Mouse (Mus musculus): ENCODE results near the gene Hpcal4.

The Hpcal4 gene

DNA sequence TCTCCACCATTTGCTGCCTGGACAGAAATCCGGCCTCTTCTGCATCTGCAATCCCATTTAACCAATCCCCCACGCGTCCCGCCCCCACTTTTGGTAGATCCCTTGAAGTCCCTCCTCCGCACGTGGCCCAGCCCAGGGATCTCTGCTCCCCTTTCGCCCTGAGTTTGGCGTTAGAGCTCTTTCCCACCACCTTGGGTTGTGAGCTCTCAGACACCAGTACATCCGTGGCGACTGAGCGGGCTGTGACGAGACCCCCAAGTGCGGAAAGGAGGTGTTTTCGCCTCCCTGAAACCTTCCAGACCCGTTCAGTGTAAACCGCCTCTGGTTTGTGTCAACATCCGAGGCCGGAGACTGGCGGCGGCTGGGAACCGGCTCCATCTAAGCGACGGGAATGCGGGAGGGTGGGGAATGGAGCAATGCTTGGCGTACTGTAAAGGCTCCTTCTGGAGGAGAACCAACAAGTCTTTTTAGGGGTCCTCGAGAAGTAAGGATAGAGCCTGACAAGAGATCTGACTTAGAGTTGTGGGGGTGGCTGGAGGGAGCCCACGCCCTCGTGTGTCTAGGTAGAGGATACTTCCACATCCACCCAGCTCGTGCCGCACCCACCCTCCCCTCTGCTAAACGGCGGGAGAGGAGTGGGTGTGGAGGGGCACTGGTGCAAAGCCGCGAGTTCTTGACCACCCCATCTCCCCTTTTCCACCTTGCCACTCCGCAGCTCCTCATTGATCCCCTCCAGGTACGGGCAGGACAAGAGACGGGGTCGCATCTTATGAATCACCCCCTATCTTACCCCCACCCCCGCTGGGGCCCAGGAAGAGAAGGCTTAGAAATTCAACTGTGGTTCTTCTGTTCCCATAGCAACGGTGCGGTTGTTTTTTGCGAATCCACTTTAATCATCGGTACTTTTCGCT, at the start of gene Hpcal4:
TSS of gene Hpcal4 (plus strand) at position 900 of the 911 bp plus-strand sequence.
- TF ChIP-seq POU5F1 (IDR thresholded peaks at IDR 0.05; ENCODE audit: borderline replicate concordance, low read length) (no peak), CTCF (conservative IDR thresholded peaks at IDR 0.05; ENCODE audit: low read length) (no peak), NANOG (IDR thresholded peaks at IDR 0.05; ENCODE audit: borderline replicate concordance, low read length) (no peak)

DNA sequence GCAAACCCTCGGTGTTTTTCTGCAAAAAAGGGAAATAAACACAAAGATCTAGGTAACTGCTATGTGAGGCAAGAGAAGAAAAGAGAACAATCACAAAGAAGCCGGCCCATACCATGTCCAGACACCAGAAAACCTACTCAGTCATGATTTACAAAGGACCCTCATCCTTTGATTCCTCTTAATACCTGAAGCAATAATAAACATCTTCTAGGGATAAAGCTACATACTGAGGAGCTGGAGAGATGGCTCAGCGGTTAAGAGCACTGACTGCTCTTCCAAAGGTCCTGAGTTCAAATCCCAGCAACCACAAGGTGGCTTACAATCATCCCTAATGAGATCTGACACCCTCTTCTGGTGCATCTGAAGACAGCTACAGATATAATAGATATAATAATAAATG, 45.5 kb upstream of the Hpcal4 start:
- H3K27me3 ChIP-seq (ENCODE audit: insufficient read depth, low read length): no peaks in the 10 kb centered on the region
- no peak overlapping the region for H3K4me3 ChIP-seq (replicated peaks; ENCODE audit: low read length)
- TF ChIP-seq POU5F1 (IDR thresholded peaks at IDR 0.05; ENCODE audit: borderline replicate concordance, low read length) (no peak), CTCF (conservative IDR thresholded peaks at IDR 0.05; ENCODE audit: low read length) (no peak), NANOG (IDR thresholded peaks at IDR 0.05; ENCODE audit: borderline replicate concordance, low read length) (no peak)
- peaks cover 60% of the 10 kb centered on the region for H3K36me3 ChIP-seq (ENCODE audit: insufficient read depth, low read length)
- H3K4me1 ChIP-seq (replicated peaks; ENCODE audit: low read depth, low read length): peaks cover 29% of the 10 kb centered on the region
- no peaks in the 10 kb centered on the region for H3K9me3 ChIP-seq (ENCODE audit: low read length)

More for the DNA sequence above, at the start of gene Hpcal4:
- Histone ChIP-seq H3K36me3 (ENCODE audit: insufficient read depth, low read length) (no peaks in the 10 kb centered on the region), H3K4me3 (replicated peaks; ENCODE audit: low read length) (peak within 1 kb of the TSS; percentile 79), H3K9me3 (ENCODE audit: low read length) (no peaks in the 10 kb centered on the region), H3K4me1 (replicated peaks; ENCODE audit: low read depth, low read length) (peaks cover 20% of the 10 kb centered on the region), H3K27me3 (ENCODE audit: insufficient read depth, low read length) (peaks cover 97% of the 10 kb centered on the region)

DNA sequence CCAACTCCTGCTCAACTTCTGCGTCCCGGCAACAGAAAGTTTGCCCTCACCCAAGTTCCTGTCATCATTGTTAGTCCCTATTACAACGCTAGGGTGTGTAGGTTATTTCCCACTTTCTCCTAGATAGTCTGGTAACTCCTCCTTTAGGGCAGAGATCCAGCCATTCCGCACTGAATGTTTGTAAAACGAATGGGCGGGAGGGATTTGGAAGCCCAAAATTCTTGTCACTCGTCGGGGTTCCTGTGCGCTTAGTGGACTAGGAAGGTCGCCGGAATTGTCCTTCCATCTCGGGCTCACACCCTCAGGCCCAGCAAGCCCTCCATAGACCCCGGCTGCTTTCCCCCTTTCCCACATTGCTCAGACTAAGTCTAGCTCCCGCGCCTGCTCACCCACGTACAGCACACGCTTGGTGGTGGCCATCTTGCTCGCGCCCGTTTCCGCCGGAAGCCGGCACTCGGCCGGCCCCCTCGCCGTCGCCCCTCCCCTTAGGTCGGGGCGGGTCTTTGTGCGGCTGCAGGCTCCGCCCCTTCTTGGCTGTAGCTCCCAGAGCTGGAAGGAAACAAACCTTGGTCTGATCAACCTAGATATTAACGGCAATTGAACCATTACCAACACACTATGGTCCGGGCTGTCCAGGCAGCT, 43.4 kb upstream of the Hpcal4 start, which contains the start of gene Ppie:
TSS of gene Ppie (minus strand) at position 439 of the 642 bp plus-strand sequence.
- no peaks in the 10 kb centered on the region for H3K9me3 ChIP-seq (ENCODE audit: low read length)
- peaks cover 29% of the 10 kb centered on the region for H3K4me1 ChIP-seq (replicated peaks; ENCODE audit: low read depth, low read length)
- H3K36me3 ChIP-seq (ENCODE audit: insufficient read depth, low read length): peaks cover 41% of the 10 kb centered on the region
- H3K27me3 ChIP-seq (ENCODE audit: insufficient read depth, low read length): no peaks in the 10 kb centered on the region; the same call in 1 of the 2 replicates
- peak within 1 kb of the TSS; percentile 92 for H3K4me3 ChIP-seq (replicated peaks; ENCODE audit: low read length)
- no peak for TF ChIP-seq POU5F1 (IDR thresholded peaks at IDR 0.05; ENCODE audit: borderline replicate concordance, low read length)
- no peak for TF ChIP-seq NANOG (IDR thresholded peaks at IDR 0.05; ENCODE audit: borderline replicate concordance, low read length)
- TF ChIP-seq CTCF (conservative IDR thresholded peaks at IDR 0.05; ENCODE audit: low read length): no peak

DNA sequence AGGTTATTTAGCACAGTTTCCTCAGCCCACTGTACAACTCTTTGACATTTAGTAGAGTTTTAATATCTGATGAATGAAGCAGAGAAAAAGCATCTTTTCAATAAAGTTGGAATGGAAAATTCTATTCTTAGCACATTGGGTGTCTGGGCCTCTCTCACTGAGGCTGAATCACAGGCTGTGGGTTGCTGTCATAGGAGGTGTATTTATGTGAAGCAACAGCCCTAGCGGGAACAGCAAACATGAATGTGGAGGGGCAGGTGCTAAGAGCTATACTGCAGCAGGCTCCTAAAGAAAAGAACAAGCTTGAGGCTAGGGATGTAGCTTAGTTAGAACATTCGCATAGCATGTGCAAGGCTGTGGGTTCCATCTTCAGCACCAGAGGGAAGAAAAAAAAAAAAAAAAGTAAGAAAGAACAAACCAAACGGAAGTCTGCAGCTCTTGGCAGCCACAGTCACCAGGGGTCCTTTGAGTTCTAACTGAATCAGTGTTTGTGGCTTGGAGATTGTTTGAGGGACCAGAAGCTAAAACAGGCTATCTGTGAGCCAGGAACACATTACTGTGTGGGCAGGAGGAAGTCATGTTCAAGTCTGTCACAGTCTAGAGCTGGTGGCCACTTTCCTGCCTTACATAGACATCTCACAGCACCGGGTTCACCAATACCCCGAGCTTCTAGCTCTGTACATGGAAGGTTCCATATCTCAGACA, 35.4 kb upstream of the Hpcal4 start:
- Histone ChIP-seq H3K9me3 (ENCODE audit: low read length) (no peaks in the 10 kb centered on the region), H3K4me1 (replicated peaks; ENCODE audit: low read depth, low read length) (no peaks in the 10 kb centered on the region), H3K36me3 (ENCODE audit: insufficient read depth, low read length) (no peaks in the 10 kb centered on the region), H3K4me3 (replicated peaks; ENCODE audit: low read length) (no peak overlapping the region), H3K27me3 (ENCODE audit: insufficient read depth, low read length) (peaks cover 18% of the 10 kb centered on the region)
- TF ChIP-seq CTCF (conservative IDR thresholded peaks at IDR 0.05; ENCODE audit: low read length) (no peak), NANOG (IDR thresholded peaks at IDR 0.05; ENCODE audit: borderline replicate concordance, low read length) (no peak), POU5F1 (IDR thresholded peaks at IDR 0.05; ENCODE audit: borderline replicate concordance, low read length) (no peak)

DNA sequence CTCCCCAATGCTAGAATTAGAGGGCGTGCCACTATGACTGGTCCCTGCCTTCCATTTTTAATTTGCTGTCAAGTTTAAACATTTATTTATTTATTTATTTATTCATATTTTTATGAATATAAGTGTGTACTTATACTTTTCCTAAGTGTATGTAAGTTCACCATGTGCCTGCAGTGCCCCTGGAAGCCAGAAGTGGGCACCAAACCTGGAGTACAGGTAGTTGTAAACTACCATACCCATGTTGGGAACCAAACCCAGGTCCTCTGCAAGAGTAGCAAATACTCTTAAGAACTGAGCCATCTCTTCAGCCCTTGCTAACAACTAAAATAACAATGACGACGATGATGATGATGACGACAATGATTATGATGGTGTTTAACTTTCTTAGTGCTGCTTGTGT, 31.0 kb upstream of the Hpcal4 start:
- TF ChIP-seq CTCF (conservative IDR thresholded peaks at IDR 0.05; ENCODE audit: low read length) (peak; percentile 59), POU5F1 (IDR thresholded peaks at IDR 0.05; ENCODE audit: borderline replicate concordance, low read length) (no peak)
- no peaks in the 10 kb centered on the region for H3K36me3 ChIP-seq (ENCODE audit: insufficient read depth, low read length)
- no peaks in the 10 kb centered on the region for H3K4me1 ChIP-seq (replicated peaks; ENCODE audit: low read depth, low read length)
- no peaks in the 10 kb centered on the region for H3K9me3 ChIP-seq (ENCODE audit: low read length)
- H3K27me3 ChIP-seq (ENCODE audit: insufficient read depth, low read length): peaks cover 7% of the 10 kb centered on the region; the same call in 1 of the 2 replicates
- no peak overlapping the region for H3K4me3 ChIP-seq (replicated peaks; ENCODE audit: low read length)

DNA sequence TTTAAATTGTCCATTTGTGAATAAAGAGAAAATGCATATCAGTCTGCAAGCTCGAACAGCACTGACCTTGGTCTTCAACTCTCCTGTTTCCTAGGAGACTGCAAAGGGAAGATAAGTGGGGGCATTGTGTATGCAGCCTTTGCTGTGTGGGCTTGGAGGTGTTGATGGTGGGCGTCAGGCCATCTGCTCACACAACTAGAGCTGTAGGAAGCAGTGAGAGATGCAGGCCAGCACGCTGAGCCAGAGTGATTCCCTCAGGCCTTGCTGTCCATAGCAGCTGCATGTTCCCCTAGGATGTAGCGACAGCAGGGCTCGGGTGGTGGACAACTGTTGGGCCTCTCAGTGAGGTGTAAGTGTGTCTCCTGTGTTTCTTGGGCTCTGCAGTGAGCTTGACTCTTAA, 30.1 kb upstream of the Hpcal4 start:
- TF ChIP-seq POU5F1 (IDR thresholded peaks at IDR 0.05; ENCODE audit: borderline replicate concordance, low read length): no peak
- TF ChIP-seq CTCF (conservative IDR thresholded peaks at IDR 0.05; ENCODE audit: low read length): no peak
- no peak for TF ChIP-seq NANOG (IDR thresholded peaks at IDR 0.05; ENCODE audit: borderline replicate concordance, low read length)
- no peaks in the 10 kb centered on the region for H3K9me3 ChIP-seq (ENCODE audit: low read length)
- no peaks in the 10 kb centered on the region for H3K36me3 ChIP-seq (ENCODE audit: insufficient read depth, low read length)
- peaks cover 2% of the 10 kb centered on the region; the same call in 1 of the 2 replicates for H3K27me3 ChIP-seq (ENCODE audit: insufficient read depth, low read length)
- no peaks in the 10 kb centered on the region for H3K4me1 ChIP-seq (replicated peaks; ENCODE audit: low read depth, low read length)
- no peak overlapping the region for H3K4me3 ChIP-seq (replicated peaks; ENCODE audit: low read length)

DNA sequence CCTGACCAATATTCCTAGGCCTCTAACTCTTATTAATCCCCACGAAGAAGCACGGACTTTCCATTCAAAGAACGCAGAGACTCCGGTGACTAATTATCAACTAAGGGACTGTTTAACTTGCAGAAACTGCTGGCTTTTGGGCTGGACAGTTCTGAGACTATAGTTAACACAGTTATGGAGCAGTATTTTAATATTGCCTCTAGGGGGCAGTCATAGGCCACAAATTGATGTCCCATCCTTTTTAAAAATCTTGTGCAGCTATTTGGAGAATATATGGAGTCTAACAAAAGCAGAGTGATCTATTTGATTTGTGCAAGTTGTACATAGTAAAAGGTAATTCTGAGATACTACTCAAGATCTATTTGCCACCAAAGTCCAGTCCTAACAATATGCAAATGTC, 28.0 kb upstream of the Hpcal4 start:
- no peak for TF ChIP-seq NANOG (IDR thresholded peaks at IDR 0.05; ENCODE audit: borderline replicate concordance, low read length)
- TF ChIP-seq CTCF (conservative IDR thresholded peaks at IDR 0.05; ENCODE audit: low read length): peak; percentile 63
- H3K27me3 ChIP-seq (ENCODE audit: insufficient read depth, low read length): 0 out of 2 replicates have a peak, but pooled peaks cover 4% of the 10 kb centered on the region
- H3K4me3 ChIP-seq (replicated peaks; ENCODE audit: low read length): no peak overlapping the region
- no peaks in the 10 kb centered on the region for H3K4me1 ChIP-seq (replicated peaks; ENCODE audit: low read depth, low read length)
- no peaks in the 10 kb centered on the region for H3K36me3 ChIP-seq (ENCODE audit: insufficient read depth, low read length)
- no peaks in the 10 kb centered on the region for H3K9me3 ChIP-seq (ENCODE audit: low read length)

DNA sequence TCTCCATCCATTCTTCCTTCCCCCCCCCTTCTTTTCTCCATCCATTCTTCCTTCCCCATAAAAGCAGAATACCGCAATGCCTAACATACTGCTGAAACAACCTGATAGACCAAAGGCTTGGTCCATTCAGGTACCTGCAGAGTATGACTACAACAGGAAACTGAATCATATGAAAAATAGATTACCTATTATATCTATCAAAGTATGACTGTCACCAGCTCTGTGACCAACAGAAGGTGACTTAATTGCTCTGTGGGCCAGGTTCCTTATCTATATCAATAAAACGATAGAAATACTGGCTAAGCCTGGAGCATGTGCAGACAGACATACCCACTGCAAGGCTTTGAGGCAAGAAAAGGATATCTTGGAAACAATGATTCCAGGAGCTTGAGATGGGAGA, 27.6 kb upstream of the Hpcal4 start:
- Histone ChIP-seq H3K27me3 (ENCODE audit: insufficient read depth, low read length) (0 out of 2 replicates have a peak, but pooled peaks cover 8% of the 10 kb centered on the region), H3K9me3 (ENCODE audit: low read length) (no peaks in the 10 kb centered on the region)
- TF ChIP-seq NANOG (IDR thresholded peaks at IDR 0.05; ENCODE audit: borderline replicate concordance, low read length) (no peak), POU5F1 (IDR thresholded peaks at IDR 0.05; ENCODE audit: borderline replicate concordance, low read length) (no peak), CTCF (conservative IDR thresholded peaks at IDR 0.05; ENCODE audit: low read length) (no peak)

More for the DNA sequence above, 27.6 kb upstream of the Hpcal4 start:
- no peaks in the 10 kb centered on the region for H3K4me1 ChIP-seq (replicated peaks; ENCODE audit: low read depth, low read length)
- no peak overlapping the region for H3K4me3 ChIP-seq (replicated peaks; ENCODE audit: low read length)
- no peaks in the 10 kb centered on the region for H3K36me3 ChIP-seq (ENCODE audit: insufficient read depth, low read length)

All from E14TG2a.4 (cell line).